Mouse (Mus musculus): ENCODE results near the gene Vmn2r89. TPM values are rescaled to one million over a fixed set of nuclear protein-coding genes. Genes with fewer than 3 reads are reported as not detected.
"Not testable (repeated sequence)": the region's sequence is repeated elsewhere in the genome, so short reads cannot be mapped to it uniquely, and the experiment has no call there.

The Vmn2r89 gene
- polyA plus RNA-seq, 1 experiment from 2014 or later: not detected

GRCm38 (mm10) chr14:51482051-51482715 is 30.5 kb downstream of the Vmn2r89 start:
- H3K9me3 ChIP-seq (ENCODE audit: control insufficient read depth, low read length): no peaks in the 10 kb centered on the region
- H3K36me3 ChIP-seq (ENCODE audit: control insufficient read depth, insufficient read depth, low read length): no peaks in the 10 kb centered on the region
- no peak overlapping the region for H3K27ac ChIP-seq (replicated peaks; ENCODE audit: low read depth, low read length)
- no peaks in the 10 kb centered on the region for H3K27me3 ChIP-seq (replicated peaks; ENCODE audit: control insufficient read depth, insufficient read depth, low read length)
- H3K9ac ChIP-seq (ENCODE audit: low read depth, low read length): no peak overlapping the region
- H3K4me2 ChIP-seq (ENCODE audit: low read depth, low read length): no peak overlapping the region
- no peak overlapping the region for H3K4me3 ChIP-seq (ENCODE audit: low read depth, low read length)
- H3K4me1 ChIP-seq (ENCODE audit: control insufficient read depth, insufficient read depth, low read length): no peaks in the 10 kb centered on the region
- no peak for ATAC-seq (ENCODE audit: low read depth)
- WGBS: 80% methylated on average over 5 of the region's 5 CpGs
- DNase-seq (ENCODE audit: low spot score): no peak

GRCm38 (mm10) chr14:51482971-51483381 is 31.3 kb downstream of the Vmn2r89 start:
- H3K9ac ChIP-seq (ENCODE audit: low read depth, low read length); ATAC-seq (ENCODE audit: low read depth): not testable (repeated sequence)
- 71% methylated on average over 10 of the region's 10 CpGs for WGBS

GRCm38 (mm10) chr14:51483671-51484070 is 32.0 kb downstream of the Vmn2r89 start:
- Histone ChIP-seq H3K36me3 (ENCODE audit: control insufficient read depth, insufficient read depth, low read length) (no peaks in the 10 kb centered on the region), H3K27me3 (replicated peaks; ENCODE audit: control insufficient read depth, insufficient read depth, low read length) (no peaks in the 10 kb centered on the region), H3K4me1 (ENCODE audit: control insufficient read depth, insufficient read depth, low read length) (no peaks in the 10 kb centered on the region), H3K4me3 (ENCODE audit: low read depth, low read length) (no peak overlapping the region), H3K9ac (ENCODE audit: low read depth, low read length) (no peak overlapping the region), H3K27ac (replicated peaks; ENCODE audit: low read depth, low read length) (no peak overlapping the region), H3K4me2 (ENCODE audit: low read depth, low read length) (no peak overlapping the region), H3K9me3 (ENCODE audit: control insufficient read depth, low read length) (no peaks in the 10 kb centered on the region)
- ATAC-seq (ENCODE audit: low read depth): no peak
- DNase-seq (ENCODE audit: low spot score): no peak
- WGBS: 98% methylated on average over 1 of the region's 1 CpGs

More at GRCm38 (mm10) chr14:51482971-51483381, 31.3 kb downstream of the Vmn2r89 start:
- H3K4me3 ChIP-seq (ENCODE audit: low read depth, low read length); H3K9me3 ChIP-seq (ENCODE audit: control insufficient read depth, low read length); H3K27ac ChIP-seq (replicated peaks; ENCODE audit: low read depth, low read length); DNase-seq (ENCODE audit: low spot score); H3K4me2 ChIP-seq (ENCODE audit: low read depth, low read length); H3K36me3 ChIP-seq (ENCODE audit: control insufficient read depth, insufficient read depth, low read length); H3K27me3 ChIP-seq (replicated peaks; ENCODE audit: control insufficient read depth, insufficient read depth, low read length); H3K4me1 ChIP-seq (ENCODE audit: control insufficient read depth, insufficient read depth, low read length): not testable (repeated sequence)

GRCm38 (mm10) chr14:51486111-51486510 is 34.5 kb downstream of the Vmn2r89 start:
- ATAC-seq (ENCODE audit: low read depth): no peak
- Histone ChIP-seq H3K9me3 (ENCODE audit: control insufficient read depth, low read length) (no peaks in the 10 kb centered on the region), H3K27ac (replicated peaks; ENCODE audit: low read depth, low read length) (no peak overlapping the region), H3K36me3 (ENCODE audit: control insufficient read depth, insufficient read depth, low read length) (no peaks in the 10 kb centered on the region), H3K4me1 (ENCODE audit: control insufficient read depth, insufficient read depth, low read length) (no peaks in the 10 kb centered on the region), H3K4me2 (ENCODE audit: low read depth, low read length) (no peak overlapping the region), H3K27me3 (replicated peaks; ENCODE audit: control insufficient read depth, insufficient read depth, low read length) (no peaks in the 10 kb centered on the region), H3K4me3 (ENCODE audit: low read depth, low read length) (no peak overlapping the region), H3K9ac (ENCODE audit: low read depth, low read length) (no peak overlapping the region)
- DNase-seq (ENCODE audit: low spot score): no peak
- 80% methylated on average over 1 of the region's 1 CpGs for WGBS

GRCm38 (mm10) chr14:51495781-51496180 is 44.1 kb downstream of the Vmn2r89 start:
- ATAC-seq (ENCODE audit: low read depth) (no peak), DNase-seq (ENCODE audit: low spot score) (no peak)
- H3K4me2 ChIP-seq (ENCODE audit: low read depth, low read length): no peak overlapping the region
- no peaks in the 10 kb centered on the region for H3K27me3 ChIP-seq (replicated peaks; ENCODE audit: control insufficient read depth, insufficient read depth, low read length)
- WGBS: 86% methylated on average over 2 of the region's 2 CpGs
- H3K9me3 ChIP-seq (ENCODE audit: control insufficient read depth, low read length): no peaks in the 10 kb centered on the region
- H3K9ac ChIP-seq (ENCODE audit: low read depth, low read length): no peak overlapping the region
- no peaks in the 10 kb centered on the region for H3K4me1 ChIP-seq (ENCODE audit: control insufficient read depth, insufficient read depth, low read length)
- no peak overlapping the region for H3K27ac ChIP-seq (replicated peaks; ENCODE audit: low read depth, low read length)
- H3K36me3 ChIP-seq (ENCODE audit: control insufficient read depth, insufficient read depth, low read length): no peaks in the 10 kb centered on the region
- H3K4me3 ChIP-seq (ENCODE audit: low read depth, low read length): no peak overlapping the region

DNA sequence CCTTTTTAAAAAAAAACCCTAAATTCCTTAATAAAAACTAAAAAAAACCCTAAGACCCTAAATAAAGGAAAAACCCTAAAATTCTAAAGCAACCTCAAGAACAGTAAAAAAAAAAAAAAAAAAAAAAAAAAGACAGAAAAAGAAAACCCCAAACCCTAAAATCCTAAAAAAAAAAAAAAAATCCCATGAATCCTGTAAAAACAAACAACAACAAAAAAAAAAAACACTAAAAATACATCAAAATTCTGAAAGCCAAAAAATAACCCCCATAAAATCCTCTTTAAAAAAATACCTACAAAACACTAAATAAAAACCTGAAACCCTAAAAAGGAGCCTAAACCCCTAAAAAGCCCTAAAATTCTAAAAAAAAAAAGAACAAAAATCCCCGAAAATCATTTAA is 45.3 kb downstream of the Vmn2r89 start:
- Histone ChIP-seq H3K4me1 (ENCODE audit: control insufficient read depth, insufficient read depth, low read length) (no peaks in the 10 kb centered on the region), H3K4me2 (ENCODE audit: low read depth, low read length) (no peak overlapping the region), H3K9ac (ENCODE audit: low read depth, low read length) (no peak overlapping the region), H3K4me3 (ENCODE audit: low read depth, low read length) (no peak overlapping the region), H3K36me3 (ENCODE audit: control insufficient read depth, insufficient read depth, low read length) (no peaks in the 10 kb centered on the region), H3K27ac (replicated peaks; ENCODE audit: low read depth, low read length) (no peak overlapping the region), H3K27me3 (replicated peaks; ENCODE audit: control insufficient read depth, insufficient read depth, low read length) (no peaks in the 10 kb centered on the region), H3K9me3 (ENCODE audit: control insufficient read depth, low read length) (no peaks in the 10 kb centered on the region)
- ATAC-seq (ENCODE audit: low read depth) (no peak), DNase-seq (ENCODE audit: low spot score) (no peak)
- 77% methylated on average over 1 of the region's 1 CpGs for WGBS

GRCm38 (mm10) chr14:51497958-51498357 is 46.3 kb downstream of the Vmn2r89 start:
- DNase-seq (ENCODE audit: low spot score) (no peak), ATAC-seq (ENCODE audit: low read depth) (no peak)
- H3K36me3 ChIP-seq (ENCODE audit: control insufficient read depth, insufficient read depth, low read length): no peaks in the 10 kb centered on the region
- no peaks in the 10 kb centered on the region for H3K4me1 ChIP-seq (ENCODE audit: control insufficient read depth, insufficient read depth, low read length)
- H3K27ac ChIP-seq (replicated peaks; ENCODE audit: low read depth, low read length): no peak overlapping the region
- no peaks in the 10 kb centered on the region for H3K9me3 ChIP-seq (ENCODE audit: control insufficient read depth, low read length)
- H3K4me3 ChIP-seq (ENCODE audit: low read depth, low read length): no peak overlapping the region
- 91% methylated on average over 2 of the region's 2 CpGs for WGBS
- H3K9ac ChIP-seq (ENCODE audit: low read depth, low read length): no peak overlapping the region
- H3K27me3 ChIP-seq (replicated peaks; ENCODE audit: control insufficient read depth, insufficient read depth, low read length): no peaks in the 10 kb centered on the region
- H3K4me2 ChIP-seq (ENCODE audit: low read depth, low read length): no peak overlapping the region

DNA sequence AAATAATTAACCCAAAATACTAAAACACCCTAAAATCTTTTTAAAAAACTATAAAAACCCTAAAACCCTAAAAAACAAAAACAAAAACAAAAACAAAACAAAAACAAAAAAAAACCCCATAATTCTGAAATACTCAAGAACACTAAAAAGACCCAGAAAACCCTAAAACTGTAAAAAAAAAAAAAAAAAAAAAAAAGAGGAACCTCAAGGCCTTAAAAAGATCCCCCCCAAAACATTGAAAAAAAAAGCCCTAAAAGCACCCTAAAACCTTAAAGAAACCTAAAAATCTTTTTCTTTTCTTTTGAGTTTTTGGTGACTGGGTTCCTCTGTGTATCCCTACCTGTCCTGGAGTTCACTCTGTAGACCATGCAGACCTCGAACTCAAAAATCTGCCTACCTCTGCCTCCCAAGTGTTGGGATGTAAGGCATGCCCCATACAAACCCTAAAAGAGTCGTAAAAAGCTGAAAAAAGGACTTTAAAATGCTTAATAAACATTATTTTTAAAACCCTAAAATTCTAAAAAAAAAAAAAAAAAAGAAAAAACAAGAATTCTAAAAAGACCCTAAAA is 48.1 kb downstream of the Vmn2r89 start:
- ATAC-seq (ENCODE audit: low read depth): no peak
- no peaks in the 10 kb centered on the region for H3K9me3 ChIP-seq (ENCODE audit: control insufficient read depth, low read length)
- H3K27me3 ChIP-seq (replicated peaks; ENCODE audit: control insufficient read depth, insufficient read depth, low read length): no peaks in the 10 kb centered on the region
- H3K4me2 ChIP-seq (ENCODE audit: low read depth, low read length): no peak overlapping the region
- no peak overlapping the region for H3K27ac ChIP-seq (replicated peaks; ENCODE audit: low read depth, low read length)
- 81% methylated on average over 2 of the region's 2 CpGs for WGBS
- no peaks in the 10 kb centered on the region for H3K36me3 ChIP-seq (ENCODE audit: control insufficient read depth, insufficient read depth, low read length)
- no peak for DNase-seq (ENCODE audit: low spot score)
- H3K4me1 ChIP-seq (ENCODE audit: control insufficient read depth, insufficient read depth, low read length): no peaks in the 10 kb centered on the region
- no peak overlapping the region for H3K4me3 ChIP-seq (ENCODE audit: low read depth, low read length)
- H3K9ac ChIP-seq (ENCODE audit: low read depth, low read length): no peak overlapping the region

DNA sequence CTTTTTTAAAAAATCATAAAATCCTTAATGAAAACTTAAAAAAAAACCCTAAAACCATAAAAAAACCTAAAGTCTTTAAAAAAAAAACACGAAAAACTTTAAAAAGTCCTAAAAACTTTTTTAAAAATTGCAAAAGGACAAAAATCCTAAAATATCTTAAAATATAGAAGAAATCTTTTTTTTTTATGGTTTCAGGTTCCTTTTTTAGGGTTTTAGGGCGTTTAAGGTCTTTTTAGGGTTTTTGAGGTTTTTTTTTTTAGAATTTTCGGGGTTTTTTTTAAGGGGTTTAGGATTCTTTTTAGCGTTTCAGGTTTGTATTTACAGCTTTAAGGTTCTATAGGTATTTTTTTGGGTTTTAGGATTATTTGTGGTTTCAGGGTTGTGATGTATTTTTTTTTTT is 48.8 kb downstream of the Vmn2r89 start:
- Histone ChIP-seq H3K9me3 (ENCODE audit: control insufficient read depth, low read length) (no peaks in the 10 kb centered on the region), H3K36me3 (ENCODE audit: control insufficient read depth, insufficient read depth, low read length) (no peaks in the 10 kb centered on the region), H3K27me3 (replicated peaks; ENCODE audit: control insufficient read depth, insufficient read depth, low read length) (no peaks in the 10 kb centered on the region), H3K4me3 (ENCODE audit: low read depth, low read length) (no peak overlapping the region), H3K27ac (replicated peaks; ENCODE audit: low read depth, low read length) (no peak overlapping the region), H3K4me1 (ENCODE audit: control insufficient read depth, insufficient read depth, low read length) (no peaks in the 10 kb centered on the region), H3K9ac (ENCODE audit: low read depth, low read length) (no peak overlapping the region), H3K4me2 (ENCODE audit: low read depth, low read length) (no peak overlapping the region)
- ATAC-seq (ENCODE audit: low read depth) (no peak), DNase-seq (ENCODE audit: low spot score) (no peak)
- 82% methylated on average over 4 of the region's 4 CpGs for WGBS
